Mouse (Mus musculus): ENCODE results near the gene Actr3.
A peak's percentile ranks its signal among the peaks of the same experiment; 100 is the strongest.

Gene Actr3

DNA sequence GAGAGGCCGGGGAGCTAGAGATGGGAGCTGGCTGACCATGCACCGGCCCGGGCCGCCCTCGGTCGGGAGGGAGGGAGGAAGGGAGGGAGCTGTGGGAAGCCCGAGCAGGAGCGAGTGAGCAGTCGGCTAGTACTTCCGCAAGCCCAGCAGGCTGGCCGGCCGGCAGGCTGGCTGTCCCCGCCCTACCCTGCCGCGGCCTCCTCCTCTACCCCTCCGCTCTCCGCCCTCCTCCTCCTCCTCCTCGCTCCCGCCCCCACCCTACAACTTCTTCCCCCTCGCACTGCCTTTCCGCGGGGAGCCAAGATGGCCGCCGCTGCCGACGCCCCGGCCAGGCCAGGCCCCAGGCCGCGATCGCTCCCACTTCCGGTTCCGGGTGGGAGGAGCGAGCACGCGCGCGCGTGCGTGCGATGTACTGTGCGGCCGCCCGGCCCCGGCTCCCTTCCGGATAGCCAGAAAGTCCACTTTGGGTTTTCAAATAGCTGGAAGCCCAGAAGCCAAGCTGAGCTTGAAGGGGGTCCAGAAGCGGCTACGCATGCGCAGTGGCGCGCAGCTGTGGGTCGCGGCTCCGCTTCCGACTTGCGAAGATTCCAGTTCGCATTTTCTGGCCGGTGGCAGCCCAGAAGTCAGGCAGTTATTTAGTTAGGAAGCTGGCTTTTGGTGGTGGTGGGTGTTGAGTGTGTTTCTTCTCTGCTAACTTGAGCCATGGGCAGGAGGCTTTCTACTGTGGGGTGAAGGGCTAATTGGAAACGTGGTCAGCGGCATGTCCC lies at the start of gene Actr3:
TSS of gene Actr3 (minus strand) at position 359 of the 767 bp plus-strand sequence.
- DNase-seq: peak; percentile 99

DNA sequence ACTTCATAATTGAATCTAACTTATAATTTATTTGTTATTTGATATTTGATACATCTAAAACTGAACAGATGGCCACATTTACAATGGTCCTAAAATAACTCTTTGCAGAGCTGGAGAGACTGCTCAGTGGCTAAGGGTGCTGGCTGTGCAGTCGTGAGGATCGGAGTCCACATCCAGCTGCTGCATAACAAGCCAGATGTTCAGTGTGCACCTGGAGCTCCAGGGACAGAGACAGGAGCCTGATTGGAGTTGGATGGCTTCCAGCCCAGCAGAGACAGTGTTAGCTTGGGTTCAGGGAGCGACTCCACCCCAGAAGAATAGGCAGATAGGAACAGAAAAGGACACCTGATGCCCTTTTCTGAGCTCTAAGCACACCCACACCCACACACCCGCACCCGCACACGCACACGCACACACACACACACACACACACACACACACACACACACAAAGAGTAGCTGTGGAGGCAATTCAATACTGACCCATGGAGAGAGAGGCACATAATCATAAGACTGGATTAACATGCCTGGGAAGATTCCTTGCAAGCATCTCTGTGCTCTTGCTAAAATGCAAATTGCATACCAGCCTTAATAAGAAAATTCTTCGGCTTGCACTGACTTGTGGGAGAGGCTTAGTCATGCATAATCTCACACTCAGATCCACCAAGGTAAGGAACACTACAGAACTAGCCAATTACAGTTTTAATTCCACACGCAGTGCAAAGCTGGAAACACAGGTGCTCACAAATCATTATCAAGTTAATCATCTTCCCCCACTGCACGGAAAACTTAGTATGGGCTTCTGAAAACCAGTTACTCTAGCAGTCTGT lies 47.1 kb upstream of the Actr3 start:
- peak; percentile 23 for DNase-seq

DNA sequence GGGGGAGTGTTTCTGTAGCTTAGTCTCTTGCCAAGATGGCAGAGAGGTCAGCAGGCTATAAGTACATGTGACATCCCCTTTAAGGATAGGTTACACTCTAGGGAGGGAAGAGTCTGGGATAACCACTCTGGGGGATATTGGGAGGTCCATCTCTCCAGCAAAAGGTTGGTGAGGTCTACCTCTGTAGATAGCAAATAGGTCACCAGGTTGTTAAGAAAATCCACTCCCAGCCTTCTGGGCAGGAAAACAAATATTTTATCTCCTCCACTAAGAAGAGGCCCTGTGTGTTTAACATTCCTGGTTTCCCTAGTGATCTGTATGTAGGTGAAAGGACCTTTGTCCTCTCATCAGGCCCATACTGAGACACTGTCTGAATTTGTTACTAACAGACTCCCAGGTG lies 46.3 kb upstream of the Actr3 start:
- DNase-seq: no peak

DNA sequence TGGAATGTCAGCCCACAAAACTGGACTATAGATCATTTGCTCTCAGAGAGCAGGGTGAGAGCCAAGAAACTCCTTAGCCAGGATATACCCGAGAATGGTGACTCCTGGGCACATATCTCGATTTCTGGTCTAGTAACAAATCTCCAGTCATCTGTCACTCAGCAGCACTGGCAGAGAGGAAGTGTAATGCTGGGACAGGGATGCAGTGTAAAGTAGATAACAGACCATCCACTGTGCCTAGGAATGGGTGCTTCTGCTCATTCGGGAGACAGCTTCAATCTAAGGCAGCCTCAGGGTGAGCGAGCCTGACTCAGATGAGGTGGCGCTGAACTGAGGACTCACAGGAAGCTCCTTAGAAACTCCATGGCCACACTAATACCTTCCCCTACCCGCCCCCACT lies 43.1 kb upstream of the Actr3 start:
- DNase-seq: no peak

DNA sequence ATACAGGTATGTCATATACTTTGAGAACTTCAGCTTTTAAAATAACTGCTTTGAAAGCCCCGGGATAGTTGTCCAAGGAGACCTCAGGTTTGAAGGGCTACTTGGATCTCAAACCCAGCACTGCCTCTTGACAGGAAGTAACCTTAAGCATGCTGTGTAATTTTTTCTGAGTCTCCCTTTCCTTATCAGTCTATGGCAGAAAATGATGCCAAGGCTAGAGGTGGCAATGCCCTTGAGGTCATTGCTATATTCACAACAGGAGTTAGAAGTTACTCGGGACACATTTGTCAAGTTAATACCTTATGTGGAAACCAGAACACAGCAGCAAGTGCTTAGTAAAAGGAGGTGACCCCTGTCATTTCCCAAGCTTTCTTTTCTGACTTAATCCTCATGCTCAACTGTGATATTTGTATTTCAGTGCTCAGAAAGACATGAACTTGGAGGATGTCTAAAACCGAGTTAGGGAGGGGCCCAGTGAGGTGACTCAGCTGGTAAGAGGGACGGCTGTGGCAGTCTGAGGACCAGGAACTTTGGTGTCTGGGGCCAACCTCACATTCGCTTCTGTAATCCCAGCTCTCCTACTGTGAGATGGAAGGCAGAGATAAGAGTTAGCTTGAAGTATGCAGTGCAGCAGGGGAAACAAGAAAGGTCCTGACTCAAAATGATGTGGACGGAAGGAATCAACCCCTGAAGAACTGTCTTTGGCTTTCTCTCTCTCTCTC lies 40.6 kb upstream of the Actr3 start:
- DNase-seq: no peak

DNA sequence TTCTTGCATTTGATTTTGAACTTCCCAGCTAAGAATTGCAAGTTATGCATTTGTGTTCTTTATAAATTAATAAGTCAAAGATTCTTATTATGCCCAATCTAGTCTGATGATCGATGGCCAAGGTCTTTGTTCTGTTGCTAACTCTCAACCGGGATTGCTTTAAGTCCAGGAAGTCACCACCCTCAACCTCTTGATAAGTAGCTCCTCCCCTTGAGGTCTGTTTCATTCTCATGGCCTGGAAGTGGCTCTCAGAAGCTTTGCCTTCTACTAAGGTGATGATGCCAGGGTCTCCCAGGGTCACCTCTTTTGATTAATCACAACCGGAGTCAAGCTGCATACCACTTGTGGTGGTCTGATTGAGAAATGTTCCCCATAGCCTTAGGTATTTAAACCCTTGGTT lies 38.3 kb upstream of the Actr3 start:
- no peak for DNase-seq

DNA sequence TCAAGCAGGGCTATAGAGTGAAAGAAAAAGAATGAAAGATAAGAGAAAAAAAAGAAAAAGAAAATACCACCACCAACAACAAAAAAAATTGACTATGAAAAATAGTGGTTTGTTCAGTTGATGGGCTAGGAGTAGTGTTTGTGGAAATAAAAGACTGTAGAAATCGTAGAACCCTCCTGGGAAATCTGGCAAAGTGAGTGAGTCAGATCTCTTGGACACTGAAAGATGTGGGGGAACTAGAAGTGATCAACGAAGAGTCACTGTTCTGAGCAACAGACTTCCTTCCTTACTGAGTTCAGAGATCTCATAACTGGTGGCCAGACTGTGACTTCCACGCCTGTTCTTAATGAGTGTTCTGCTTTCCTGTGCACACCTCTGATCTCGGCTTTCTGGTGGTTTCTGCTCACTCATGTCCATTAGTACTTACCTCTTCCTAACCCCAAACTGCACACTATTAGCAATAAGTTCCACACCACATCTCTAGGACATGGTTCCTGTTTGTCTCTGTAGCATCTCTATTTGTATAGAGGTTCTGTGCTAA lies 37.7 kb upstream of the Actr3 start:
- DNase-seq: no peak

DNA sequence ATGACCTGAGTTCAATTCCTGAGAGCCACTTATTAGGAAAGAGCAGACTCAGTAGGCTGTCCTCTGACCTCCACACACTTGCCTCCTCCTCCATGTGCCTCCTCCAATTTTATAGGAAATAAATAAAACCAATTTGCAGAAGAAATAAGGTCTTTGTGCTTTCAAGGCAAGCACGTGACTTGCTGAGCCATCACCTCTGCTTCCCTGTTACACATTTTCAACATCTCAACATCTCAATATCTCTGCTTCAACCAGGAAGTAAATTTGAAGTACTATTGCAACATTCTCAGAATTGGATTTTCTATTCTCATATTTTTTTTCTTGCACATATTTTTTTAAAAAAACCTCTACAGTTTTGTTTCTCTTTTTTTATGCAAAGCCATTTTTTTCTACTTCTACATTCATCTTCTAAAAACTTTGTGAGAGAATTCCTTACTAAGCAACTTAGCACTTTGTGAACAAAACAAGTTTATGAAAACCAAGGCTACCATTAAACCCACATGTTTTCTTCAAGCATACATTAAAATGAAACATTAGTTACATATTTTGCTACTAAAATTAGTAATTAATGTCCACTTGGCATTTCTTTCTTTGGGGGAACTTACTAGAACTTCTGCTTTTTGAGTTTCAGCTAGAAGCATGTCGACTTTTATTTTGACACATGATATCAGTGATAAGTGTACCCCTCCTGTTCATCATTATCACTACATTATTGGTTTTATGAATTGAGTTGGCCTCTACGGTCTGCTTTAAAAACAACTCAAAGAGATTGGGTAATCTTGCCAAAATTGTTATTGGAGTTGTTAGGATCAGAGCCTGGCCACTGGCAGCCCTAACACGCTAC lies 35.5 kb upstream of the Actr3 start:
- no peak for DNase-seq

DNA sequence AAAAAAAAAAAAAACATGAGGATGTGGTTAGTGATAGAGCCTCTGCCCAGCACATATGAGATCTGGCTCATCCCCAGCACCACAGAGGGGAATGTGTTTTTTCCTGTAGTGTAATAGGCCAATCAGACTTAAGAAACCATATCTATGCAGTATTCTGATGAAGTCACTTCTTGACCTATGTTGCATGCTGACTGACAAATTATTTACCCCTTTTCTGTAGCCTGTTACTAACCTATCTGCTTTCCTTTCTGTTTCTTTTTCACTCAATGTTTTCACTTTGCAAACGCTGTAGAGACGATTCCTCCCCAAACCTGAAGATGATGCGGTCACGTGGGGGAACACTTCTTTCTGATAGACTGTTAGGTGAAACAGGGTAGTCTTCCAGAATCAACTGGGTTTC lies 32.4 kb upstream of the Actr3 start:
- no peak for DNase-seq

DNA sequence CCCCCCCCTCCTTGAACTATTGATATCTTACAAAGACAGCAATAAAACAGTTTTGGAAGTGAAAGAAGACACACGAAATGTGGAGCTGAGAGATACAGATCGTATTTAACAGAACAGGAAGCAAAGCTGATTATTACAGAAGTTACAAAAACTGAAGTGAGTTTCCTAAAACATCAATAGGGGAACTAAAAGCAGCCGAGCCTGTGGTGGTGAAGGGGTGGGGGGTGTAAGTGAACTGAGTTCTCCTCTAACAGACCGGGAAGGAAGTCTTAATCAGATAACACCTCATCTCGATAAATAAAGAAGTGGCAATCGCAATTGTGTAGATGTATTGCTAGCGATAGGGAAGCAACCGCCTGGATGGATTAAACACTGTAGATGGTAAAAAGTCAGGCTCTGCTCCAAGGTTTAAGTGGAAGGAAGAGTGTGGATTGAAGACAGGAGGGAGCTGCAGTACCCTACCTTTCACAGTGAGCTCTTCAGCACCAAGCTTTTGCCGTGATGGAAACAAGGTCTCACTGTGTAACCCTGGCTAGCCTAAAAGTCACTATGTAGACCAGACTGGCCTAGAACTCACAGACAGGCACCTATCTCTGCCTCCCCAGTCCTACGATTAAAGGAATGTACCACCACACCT lies 31.2 kb upstream of the Actr3 start:
- no peak for DNase-seq

DNA sequence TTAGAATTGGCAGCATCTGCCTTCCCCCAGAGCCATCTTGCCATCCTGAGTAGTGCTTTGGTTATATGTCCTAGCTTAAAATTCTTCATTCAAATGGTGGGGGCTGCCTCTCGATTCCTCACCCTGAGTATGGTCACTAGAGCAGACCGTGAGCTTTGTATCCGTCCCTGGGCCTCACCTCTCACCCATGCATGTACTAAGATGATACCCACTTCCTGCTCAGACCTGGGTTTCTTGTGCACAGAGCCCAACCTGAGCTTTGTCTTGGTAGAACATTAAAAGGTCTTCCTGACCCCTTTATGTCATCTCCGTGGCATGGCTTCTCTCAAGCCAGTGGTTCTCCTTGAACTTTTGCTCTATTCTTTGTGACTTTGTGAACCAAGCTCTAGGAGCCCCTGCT lies 28.5 kb upstream of the Actr3 start:
- DNase-seq: no peak

DNA sequence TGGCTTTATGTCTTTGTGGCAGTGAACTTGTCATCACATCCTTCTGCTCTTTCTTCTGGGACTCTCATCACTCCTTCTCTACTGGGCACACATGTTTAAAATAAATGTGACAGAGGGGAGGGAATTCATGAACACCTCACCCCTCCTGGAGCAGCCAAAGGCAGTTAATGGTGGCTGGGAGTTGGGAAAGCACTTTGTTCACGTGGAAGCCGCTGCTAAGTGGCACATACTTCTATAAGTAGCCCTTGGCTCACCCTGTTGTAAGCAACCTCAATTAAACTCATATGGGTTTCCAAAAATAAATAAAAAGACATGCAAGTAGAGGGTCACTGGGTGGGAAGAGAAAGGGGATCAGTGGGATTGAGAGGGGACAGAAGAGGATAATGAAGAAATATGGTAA lies 27.8 kb upstream of the Actr3 start:
- no peak for DNase-seq

DNA sequence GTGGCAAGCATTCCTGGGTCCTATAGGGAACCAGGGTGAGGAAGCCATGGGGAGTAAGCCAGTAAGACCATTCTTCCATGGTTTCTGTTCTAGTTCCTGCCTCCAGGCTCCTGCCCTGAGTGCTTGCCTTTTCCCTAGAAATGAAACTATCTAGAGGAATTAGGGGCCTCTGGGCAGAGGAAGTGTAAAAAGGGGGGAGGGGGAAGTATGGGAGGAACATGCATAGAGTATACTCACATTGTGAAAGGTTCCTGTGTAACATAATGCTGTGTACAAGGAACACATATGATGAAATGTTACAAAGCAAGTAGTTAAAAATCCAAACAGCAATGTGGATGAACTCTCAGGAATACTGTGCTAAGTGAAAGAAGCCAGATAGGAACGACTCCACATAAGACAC lies 27.4 kb upstream of the Actr3 start:
- no peak for DNase-seq

DNA sequence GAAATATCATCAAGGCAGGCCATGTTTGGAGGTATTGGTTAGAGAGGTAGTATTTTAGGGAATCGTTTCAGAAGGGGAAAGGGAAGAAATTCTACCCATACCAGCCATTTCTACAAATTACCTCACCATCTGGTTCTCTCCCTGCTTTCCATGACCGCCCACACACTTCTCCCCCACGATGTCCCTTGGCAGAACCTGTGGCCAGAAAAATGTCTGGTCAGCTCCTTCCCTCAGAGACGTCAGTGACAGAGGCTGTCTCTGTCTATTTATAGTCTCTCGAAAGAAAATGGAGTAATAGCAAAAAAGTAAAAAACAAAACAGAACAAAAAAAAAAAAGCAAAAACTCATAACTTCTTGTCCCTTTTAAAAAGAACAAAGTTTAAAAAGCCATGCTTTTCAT lies 23.0 kb upstream of the Actr3 start:
- no peak for DNase-seq

DNA sequence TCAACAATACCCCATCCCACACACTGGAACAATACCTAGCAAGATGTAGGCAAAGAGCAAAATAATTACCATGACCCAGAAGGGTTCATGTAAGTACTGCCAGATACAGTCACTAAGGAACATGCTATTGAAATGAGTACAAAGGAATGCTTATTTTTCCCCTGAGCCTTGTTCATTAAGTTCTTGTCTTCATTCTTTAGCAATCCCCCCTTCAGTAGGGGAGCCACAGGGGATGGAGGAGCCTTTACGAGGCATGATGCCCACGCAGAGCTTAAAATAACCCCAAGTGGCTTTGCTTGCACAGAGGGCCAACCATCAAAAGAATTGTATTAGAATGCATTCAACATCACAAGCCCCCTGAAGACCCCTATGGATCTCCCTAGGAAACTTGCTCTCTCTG lies 19.6 kb upstream of the Actr3 start:
- no peak for DNase-seq

DNA sequence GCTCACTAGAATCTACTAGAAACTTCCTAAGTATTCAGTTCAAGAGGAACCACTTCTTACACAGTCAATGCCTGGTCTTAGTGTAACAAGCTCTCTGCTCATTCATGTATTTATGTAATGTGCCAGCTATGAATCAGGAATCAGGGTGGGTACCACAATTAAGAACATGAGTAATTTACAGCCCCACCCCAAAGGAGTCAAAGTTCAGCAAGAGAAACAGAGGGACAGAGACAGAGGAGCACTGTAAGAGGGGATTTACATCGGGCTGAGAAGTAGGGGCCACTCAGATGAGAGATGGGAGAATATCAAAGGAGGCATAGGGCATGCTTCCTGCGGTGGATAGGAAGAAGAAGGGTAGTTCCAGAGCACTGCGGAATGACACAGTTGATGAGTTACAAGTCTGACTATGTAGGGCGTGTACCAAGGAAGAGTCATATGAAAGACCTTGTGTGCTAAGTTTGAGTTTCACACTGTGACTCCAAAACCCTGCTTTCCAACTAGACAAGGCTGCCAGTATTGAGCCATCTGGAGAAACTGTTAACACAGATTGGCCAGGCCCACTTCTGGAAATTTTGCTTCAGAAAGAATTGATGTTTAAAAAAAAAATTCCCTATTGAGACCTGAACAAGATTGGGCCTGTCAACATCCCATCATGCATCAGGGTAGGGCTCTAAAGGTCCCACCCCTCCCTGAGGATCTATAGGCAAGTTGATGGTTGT lies 14.9 kb upstream of the Actr3 start:
- DNase-seq: no peak

DNA sequence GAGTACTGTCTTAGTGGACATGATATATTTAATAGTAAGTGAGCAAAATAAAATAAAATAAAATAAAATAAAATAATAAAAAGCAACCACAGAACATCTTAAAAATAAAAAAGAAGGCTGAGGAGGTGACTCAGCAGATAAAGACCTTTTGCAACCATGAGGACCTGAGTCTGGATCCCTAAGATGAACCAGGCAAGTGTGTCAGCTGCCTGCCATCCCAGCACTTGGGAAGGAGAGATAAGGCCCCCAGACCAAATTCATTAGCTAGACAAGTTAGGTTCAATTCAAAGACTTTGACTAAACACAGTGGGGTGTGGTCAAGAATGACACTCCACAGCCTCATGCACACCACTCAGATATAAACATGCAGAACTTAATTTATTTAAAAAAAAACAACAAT lies 12.4 kb upstream of the Actr3 start:
- DNase-seq: no peak

DNA sequence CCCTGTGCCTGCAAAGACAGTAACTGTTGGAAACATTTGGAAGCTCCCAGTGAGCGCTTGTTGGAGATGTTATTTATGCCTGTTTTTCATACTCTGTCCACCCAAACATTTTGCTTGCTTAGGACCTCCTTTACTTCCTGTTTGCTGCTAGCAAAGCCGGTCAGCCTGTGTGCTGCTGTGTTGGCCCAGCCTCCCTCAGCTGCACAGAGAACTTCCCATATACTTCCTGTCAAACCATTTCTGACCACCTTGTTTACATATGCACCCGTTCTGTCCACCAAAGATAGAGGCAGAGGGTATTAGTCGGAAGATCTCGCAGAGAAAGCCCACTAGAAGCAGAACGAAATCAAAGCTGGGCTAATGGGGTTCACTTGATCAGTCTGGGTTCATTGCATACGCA lies 6.2 kb upstream of the Actr3 start:
- no peak for DNase-seq

DNA sequence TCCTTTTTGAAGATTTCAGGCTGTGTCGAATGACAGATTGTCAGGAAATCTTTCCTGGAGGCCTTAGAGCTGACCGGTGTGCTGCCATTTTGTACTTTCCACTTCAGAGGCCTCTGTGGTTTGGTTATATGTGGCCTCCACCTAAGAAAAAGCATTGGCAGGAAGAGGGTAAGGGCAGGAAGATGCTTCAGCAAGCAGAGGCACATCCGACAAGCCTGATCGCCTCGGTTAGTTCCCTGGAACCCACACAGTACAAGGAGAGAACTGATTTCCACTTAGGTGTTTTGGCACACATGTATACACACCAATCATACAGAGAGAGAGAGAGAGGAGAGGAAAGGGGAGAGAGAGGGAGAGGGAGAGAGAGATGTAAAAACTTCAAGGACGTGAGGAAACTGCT lies 5.7 kb upstream of the Actr3 start:
- no peak for DNase-seq

DNA sequence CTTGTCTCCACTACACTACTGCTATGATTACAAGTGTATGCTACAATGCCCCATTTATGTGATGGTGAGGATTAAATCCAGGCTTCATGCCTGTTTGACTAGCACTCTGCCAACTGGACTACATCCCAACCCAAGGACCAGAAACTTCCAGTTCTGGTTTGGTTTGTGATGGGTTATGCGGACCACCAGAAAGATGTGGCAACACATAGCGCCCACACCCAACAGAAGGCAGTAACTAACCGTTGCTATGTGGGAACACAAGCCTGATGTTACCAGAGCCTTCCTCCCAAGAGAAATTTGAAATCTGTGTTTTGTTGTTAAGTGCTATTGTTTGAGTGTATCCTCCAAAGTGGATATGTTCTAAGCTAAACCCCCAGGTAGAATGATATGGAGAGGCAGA lies 4.0 kb upstream of the Actr3 start:
- no peak for DNase-seq

DNA sequence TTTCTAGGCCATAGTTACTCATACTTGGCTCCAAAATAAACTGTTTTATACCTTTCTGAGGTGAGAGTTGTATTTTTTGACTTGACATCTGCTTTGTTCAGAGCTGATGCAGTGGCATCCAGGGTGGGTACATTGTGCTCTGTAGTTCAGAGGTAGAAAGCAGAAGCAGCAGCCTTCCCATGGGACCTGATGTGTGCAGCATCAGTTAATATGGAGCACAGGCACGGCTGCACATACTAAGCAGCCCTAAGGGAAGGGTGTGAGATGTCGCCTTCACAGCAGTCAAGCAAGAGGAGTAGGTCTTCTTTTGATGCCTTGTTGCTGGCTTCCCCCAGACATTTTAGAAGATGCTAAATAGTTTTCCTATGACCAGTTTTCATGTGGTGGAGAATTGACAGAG lies 3.3 kb upstream of the Actr3 start:
- DNase-seq: no peak

Measured in kidney, adult 11 months (tissue).